Mouse (Mus musculus): Measurements from ENCODE around the gene Sox5.

Sox5 gene

GRCm38 (mm10) chr6:143895092-143895491, 886.7 kb downstream of the Sox5 start:
- DNase-seq: no peak

GRCm38 (mm10) chr6:143892869-143893268, 888.9 kb downstream of the Sox5 start:
- DNase-seq: no peak

DNA sequence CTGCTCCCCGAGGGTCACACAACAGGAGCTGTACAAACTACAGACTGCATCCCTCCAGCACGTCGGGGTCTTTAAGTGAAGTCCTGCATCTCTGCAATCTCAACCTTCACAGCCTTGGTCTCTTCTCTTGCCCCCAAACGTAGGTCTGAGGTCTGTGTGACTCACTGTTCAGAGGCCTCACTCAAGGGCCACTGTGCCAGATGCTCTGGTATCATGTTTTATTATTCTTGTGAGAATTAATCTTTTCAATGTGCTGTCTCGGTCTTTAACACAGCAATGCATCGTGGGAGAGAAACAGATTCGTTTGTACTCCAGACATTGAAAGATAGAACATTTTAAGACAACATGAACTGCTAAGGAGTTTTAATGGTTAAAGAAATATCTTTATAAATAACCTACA, 893.2 kb downstream of the Sox5 start:
- DNase-seq: no peak

- no peak for DNase-seq
These were observed 903.3 kb downstream of the Sox5 start for GRCm38 (mm10) chr6:143878525-143878924.

DNA sequence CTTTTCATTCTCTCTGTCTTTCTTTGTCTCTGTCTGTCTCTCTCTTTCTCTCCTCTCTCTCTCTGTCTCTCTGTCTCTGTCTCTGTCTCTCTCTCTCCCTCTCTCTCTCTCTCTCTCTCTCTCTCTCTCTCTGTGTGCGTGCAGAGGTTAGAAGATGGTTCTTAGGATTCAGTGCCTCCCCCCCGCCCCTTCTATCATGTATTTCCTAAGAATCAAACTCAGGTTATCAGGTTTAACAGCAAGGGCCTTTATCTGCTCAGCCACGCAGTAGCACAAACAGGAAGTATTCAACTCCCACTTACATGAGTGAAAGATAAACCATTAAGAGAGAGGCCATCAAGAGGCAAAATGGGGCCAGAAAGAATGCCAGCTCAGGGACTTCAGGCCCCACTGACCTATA, 913.0 kb downstream of the Sox5 start:
- peak; percentile 47 for DNase-seq

- DNase-seq: peak; percentile 20
These were observed 913.6 kb downstream of the Sox5 start for GRCm38 (mm10) chr6:143868155-143868685.

- no peak for DNase-seq
These were observed 914.7 kb downstream of the Sox5 start for GRCm38 (mm10) chr6:143867029-143867428.

DNA sequence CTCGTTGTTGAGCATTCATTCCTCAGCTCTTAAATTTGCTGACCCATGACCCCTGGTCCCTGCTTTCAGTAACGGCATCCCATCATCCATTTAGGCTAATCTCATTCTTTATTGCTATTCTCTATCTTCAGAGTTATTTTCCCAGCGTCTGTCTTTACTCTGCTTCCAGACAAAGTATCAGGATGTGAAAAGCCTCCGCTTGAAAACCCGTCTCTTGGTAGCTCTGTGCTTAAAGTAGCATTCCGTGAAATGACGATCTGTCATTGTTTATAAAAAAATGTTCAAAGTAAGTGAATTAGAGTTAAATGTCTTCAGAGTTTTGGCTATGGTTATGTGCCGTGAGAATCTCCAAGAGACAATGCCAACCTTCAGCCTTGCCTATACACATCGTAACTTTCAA, 915.2 kb downstream of the Sox5 start:
- DNase-seq: no peak

GRCm38 (mm10) chr6:143862611-143863110, 919.1 kb downstream of the Sox5 start:
- no peak for DNase-seq

DNA sequence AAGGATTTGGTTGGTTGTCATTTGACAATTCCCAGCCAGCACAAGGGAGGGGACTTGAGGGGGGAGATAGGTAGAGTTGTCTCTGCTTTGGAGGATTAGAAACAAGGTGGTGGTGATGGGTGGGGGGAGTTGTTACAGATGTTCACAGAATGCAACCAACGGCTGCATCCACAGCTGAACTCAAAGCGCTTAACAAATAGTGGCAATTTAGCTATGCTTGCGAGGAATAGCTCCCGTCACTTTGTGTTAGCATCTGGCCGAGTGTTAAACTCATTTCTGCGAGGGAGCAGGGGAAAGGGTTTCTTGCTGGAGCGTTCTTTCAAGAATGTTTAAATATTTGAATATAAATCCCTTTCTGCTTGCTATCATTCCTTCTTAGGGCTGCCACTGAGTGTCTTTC, 921.7 kb downstream of the Sox5 start:
- no peak for DNase-seq

GRCm38 (mm10) chr6:143859535-143859934, 922.2 kb downstream of the Sox5 start:
- no peak for DNase-seq

DNA sequence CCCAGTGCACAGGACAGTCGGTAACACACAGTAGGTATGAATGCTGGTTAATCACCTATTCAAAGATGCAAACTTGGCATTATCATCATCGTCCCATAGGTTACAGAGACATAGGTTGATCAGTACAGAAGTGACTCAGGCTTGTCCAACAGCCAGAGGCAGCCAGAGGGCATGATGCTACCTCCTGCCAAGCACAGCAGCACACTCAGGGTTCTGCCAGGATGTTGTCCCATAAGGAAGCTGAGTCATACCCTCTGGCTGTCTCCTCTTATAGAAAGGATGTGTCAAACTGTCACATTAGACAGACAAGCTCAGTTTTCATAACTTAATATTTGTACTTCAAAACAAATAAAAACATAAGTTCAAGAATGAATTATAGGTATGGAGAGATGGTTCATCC, 923.2 kb downstream of the Sox5 start:
- no peak for DNase-seq

DNA sequence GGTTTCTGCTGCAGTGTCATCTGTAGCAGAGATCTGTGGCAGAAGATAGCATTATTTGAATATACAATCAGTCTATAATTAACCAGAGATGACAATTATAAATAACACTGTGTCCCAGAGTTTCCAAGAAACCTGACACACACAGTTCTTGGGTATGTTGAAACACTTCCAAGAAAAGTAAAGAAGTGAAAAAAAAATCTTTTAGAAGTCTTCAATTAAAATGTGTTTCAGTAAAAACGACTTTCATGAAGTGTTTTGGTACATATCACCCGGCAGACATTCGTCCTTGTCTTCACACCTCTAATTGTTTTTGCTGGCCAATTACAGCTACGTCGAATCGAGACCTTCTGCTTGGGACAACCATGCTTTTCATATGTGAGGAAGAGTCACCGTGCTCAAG, 924.4 kb downstream of the Sox5 start:
- DNase-seq: no peak

GRCm38 (mm10) chr6:143855421-143855820, 926.4 kb downstream of the Sox5 start:
- no peak for DNase-seq

DNA sequence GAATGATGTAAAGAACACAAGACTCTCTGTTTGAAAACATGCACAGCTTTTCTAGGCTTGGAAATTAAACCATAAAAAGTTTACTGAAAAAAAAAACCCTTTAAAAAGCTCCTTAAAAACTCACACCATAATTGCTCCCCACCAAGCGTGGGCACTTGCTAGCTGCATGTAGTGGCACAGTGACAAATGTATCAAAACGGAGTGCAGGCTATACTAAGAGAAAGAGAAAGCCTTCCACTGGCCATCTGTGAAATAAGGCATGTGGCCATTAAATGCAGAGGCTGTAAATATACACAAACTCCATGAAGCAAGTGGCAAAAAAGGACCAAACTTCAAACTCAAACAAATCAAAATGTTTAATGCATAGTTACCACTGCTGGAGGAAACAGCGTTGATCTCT, 927.7 kb downstream of the Sox5 start:
- no peak for DNase-seq

DNA sequence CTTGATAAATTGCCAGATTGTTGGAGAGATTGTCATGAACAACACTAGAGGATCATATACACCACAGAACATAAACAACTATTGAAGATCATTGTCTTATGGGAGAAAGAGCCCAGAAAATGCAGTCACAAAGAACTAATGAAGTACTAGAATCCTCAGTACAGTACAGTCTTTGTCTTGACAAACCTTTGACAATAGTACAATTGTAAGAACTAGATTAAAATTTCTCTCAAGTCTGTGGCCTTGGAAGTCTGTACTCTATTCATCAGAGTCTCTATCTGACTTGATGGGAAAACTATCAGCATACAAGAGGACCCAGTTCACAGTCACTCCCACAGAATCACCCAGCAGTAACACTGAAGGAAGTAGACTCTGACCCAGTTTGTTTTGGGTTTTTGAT, 936.0 kb downstream of the Sox5 start:
- no peak for DNase-seq

DNA sequence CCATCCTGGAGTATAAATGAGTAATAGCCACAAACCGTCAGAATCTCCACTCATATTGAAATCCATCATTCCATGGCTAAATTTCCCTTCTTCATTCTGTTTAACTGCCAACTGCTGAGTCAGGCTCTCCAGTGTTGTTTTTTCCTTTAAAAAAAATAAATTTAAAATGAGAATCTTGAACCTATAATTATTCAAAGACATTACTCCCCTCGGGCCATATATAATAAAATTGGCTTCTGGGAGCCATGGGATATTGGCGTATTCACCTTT, 937.1 kb downstream of the Sox5 start:
- no peak for DNase-seq

GRCm38 (mm10) chr6:143843933-143844700, 937.7 kb downstream of the Sox5 start:
- DNase-seq: peak; percentile 12

- peak; percentile 44 for DNase-seq
These were observed 939.8 kb downstream of the Sox5 start for GRCm38 (mm10) chr6:143841954-143842353.

DNA sequence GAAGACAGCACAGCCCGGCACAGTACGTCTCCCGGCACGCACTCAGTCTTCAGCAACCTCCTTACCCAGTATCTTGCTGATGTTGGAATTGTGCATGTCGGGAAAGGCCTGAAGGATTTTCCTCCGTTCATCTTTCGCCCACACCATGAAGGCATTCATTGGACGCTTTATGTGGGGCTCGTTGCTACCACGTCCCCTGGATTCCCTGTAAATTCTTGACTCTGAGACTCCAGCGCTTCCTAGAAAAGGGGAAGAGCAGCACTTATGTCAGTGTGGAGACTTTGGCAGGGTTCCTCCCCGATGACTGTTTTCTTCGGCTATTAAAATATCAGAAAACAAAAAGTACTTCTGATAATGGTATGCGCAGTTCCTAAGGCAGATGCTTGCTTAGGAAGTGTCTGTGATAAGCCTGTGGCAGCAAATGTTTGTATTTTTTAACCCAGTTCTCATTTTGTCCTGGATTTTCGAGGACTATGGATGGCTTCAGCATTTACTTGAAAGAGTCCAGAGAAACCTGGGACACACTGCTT, 940.6 kb downstream of the Sox5 start:
- DNase-seq: no peak

- DNase-seq: no peak
These were observed 943.2 kb downstream of the Sox5 start for GRCm38 (mm10) chr6:143838384-143839076.

- DNase-seq: no peak
These were observed 946.4 kb downstream of the Sox5 start for GRCm38 (mm10) chr6:143835331-143835730.

DNA sequence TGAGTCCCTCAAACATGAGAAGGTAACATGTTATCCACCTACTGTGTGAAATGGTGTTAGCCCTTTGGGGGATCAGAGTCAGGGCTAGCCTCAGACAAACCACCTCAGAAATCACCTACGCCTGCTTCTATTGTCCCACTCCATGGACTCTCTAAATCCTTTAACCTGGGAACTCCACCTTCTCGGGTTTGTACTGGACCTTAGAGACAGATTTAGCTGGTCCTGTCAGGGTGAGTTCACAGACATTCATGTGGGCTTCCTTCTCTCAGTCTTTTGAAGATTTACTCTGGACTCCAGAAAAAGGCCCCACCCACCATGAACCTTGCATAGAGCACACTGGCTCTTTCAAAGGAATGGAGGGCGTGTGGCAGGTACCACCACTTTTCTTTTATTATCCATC, 947.8 kb downstream of the Sox5 start:
- DNase-seq: no peak

DNA sequence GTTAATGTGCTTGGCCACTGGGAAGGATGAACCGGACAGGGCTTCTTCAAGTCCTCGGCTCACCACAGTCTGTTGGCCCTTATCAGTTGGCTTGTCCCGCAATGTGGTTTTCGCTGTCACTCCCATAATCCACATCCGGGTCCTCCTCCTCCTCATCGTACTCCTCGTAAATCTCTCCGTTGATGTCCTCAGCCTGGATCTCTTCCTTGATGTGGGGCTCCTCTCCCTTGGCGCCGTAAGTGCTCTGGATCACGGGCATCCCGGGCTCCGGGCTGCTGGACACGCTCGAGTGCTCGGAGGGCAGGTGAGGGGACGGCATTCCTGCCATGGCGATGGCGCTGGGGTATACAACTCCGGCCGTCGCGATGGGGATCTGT, 948.6 kb downstream of the Sox5 start:
- peak; percentile 61 for DNase-seq

Data from liver (tissue).